Mouse (Mus musculus) urinary bladder, adult 2 months (tissue): ENCODE results near the gene Gm49403. TPM values are rescaled to one million over a fixed set of nuclear protein-coding genes. Genes with fewer than 3 reads are reported as not detected.
"Not testable (repeated sequence)": the region's sequence is repeated elsewhere in the genome, so short reads cannot be mapped to it uniquely, and the experiment has no call there.

Experiments
- DNase-seq: peaks from one replicate; pipeline ENCODE4 v3.0.0; 2022; ENCODE audit warnings: low spot score
- polyA plus RNA-seq: library from polyadenylated mRNA; depleted of rRNA; stranded (reverse); fragments of >200 nt; gene quantifications from 2 replicates; pipeline ENCODE4 v1.2.3, GENCODE M21; 2012; rRNA removed

Gene Gm49403
- not detected in 2 replicates for polyA plus RNA-seq

DNA sequence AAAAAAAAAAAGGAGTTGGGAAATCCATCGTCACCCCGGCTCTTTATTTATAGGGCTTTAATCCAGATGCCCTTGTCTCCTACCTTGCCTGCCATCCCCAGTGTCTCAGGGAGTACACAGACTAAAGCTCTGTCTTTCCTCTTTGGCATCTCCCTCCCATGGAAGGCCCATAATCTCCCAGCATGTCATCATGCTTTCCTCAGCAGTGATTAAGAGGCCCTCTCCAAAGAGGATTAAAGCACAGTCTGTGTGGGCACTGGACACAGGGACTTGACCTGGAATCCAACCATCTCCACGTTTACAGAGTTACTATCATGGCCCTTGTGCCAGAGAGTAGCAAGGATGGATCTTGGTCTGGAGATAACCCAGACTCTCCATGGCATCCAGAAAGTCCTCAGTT, at the start of gene Gm49403, which contains the start of gene Lbhd1:
Gene Gm49403, plus strand, starts transcription at position 315 of the 400 bp plus-strand sequence.
Gene Lbhd1, plus strand, starts transcription at position 117 of the 400 bp plus-strand sequence.
- DNase-seq = no peak

DNA sequence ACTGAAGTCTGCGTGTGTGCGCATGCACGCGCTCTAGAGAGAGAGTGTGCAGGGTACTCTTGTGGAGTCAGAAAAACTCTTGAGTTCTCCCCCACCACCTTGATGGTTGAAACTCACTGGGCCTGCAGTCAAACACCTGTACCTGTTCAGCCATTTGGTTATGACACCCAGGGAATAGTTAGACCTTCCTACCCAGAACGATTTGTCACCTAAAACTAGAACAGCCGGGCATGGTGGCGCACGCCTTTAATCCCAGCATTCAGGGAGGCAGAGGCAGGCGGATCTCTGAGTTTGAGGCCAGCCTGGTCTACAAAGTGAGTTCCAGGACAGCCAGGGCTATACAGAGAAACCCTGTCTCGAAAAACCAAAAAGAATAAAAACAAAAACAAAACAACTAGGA, 47.4 kb upstream of the Gm49403 start:
- DNase-seq = not testable (repeated sequence)

DNA sequence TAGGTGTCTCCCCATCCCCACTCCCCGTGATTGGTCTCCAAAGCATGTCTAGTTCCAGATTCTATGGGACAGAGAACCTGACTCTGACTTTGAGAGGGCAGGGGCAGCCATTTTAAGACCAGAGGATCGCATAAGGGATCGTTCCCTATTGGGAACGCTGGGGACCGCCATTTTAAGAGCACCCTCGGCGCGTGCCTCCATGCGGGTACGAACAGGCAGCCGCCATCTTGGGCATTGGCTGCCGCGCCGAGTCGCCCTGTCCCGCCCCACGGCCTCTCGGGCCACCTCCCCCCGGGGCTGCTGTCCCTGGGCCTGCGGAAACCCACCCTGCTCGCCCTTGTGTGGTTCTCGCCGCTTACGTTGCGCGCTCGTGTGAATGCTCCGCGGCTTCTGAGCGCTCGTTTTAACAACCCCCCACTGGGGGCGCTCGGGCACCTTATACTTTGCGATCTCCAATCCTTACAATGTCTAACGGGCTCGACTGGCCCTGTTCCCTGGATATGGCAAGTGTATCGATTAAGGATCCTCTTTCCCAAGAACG, 46.4 kb upstream of the Gm49403 start, which contains the start of gene Bscl2:
Gene Bscl2, plus strand, starts transcription at position 217 of the 541 bp plus-strand sequence.
- DNase-seq = peak; percentile 76

DNA sequence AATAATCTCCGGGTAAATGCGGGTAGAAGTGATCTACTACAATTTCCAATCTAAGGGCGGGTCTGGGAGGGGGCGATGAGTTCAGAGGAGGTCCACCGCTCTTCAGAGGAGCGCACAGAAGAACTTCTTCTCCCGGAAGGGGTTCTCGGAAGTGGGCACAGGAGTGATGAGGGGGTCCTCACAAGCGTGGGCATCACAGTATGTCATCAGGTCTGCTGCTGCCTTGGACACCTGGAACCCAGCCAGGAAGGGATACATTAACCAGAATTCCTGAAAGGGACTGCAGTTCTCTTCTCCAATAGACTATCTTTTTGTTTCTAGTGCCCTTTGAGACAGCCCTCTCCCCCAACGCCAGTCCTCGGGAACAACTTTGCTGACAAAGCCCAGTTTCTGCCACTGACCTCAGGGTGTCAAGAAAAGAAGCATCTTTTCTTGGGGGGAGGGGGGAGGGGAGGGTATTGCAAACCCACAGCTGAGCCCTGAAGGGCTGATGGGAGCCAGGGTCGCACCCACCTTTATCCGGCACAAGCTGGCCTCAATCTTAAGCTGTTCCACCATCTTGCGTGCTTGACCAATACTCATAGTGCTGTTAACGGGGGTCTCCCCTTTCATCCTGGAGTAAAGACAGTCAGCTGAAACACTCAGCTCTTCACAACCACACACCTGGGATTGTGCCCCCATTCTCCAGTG, 45.5 kb upstream of the Gm49403 start:
- no peak for DNase-seq

DNA sequence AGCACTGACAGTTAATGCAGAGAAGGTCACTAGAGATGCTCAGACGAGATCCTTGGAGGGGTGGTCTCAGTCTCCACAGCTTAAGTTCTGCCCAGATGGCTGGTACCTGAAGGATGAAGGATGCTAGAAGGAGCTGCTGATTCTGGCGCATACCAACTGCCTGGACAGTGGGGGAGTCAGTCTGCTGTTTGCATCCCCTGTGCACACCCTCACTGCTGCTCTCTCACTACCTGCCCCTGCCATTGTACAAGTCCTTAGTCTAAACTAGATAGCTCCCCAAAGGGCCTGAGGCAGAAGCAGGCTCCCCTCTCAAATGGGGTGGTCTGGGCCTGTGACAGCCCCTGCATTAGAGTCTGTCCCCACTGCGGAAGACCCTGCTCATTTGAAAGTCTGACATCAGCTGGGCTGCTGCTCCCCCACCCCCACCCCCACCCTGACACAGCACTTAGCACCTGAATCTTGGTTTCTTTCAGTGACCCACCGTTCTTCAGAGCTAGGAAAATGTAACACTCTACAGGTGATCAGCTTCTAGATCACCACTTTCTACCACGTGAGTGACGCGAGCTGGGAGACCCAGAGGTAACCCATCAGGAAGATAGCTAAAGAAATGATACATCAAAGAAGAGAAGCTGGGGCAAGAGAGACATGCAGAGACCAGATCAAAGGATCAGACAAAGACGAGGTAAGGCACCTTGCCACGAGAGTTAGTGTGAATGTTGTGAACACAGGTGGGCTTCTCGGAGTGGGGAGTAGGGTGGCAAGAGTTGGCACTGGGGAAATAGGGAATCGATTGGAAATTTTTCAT, 44.4 kb upstream of the Gm49403 start, which contains the start of gene Gng3:
Gene Gng3, minus strand, starts transcription at position 92 of the 805 bp plus-strand sequence.
- no peak for DNase-seq

DNA sequence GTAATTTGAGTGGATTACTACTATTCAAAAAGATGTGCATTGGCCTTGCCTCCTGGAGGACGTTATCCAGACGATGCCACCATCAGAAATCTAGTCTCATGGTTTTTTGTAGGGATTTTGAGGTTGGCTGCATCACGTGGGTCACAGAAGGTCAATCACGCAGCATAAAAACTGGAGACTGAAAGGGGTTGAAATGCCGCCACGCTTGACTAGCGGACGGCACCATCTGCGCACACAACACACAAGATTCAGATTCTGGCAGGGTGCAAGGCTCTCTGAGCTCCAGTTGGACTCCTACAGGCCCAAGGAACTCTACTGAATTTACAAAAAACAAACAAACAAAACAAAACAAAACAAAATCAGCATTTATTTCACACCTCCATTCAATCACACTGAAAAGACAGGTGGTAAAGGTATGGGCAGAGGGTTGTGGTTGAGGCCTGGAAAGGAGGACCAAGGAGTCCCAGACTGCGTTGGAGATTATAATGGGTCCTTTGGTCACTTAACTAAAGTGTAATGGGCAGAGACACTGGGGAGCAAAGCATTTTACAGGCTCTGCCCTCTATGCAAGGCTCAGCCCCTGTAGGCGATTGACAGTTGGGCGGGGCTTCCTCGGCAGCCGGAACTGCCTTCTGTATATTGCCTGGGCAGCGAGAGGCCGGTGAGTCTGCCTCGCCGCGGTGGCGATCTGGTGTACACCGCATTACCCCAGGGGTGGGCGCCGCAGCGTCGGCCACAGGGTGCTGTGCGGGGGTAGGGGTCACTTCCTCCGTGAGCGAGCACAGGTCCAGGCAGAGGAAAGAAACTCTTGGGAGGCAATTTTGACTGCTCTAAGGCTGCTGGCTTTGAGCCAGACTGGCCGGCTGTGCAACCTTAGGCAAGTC, 43.6 kb upstream of the Gm49403 start:
- peak; percentile 68 for DNase-seq

DNA sequence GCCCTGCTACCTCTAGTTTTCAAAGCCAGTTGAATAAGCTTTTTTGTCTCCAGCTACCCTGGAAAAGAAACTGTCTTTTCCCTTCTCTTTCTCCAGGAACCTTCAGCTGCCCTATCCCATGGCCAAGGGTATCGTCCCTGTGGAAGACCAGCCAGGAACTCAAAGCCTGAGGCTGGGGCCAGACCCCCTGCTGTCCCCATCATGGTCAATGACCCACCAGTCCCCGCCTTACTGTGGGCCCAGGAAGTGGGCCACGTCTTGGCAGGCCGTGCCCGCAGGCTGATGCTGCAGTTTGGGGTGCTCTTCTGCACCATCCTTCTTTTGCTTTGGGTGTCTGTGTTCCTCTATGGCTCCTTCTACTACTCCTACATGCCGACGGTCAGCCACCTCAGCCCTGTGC, 42.7 kb upstream of the Gm49403 start:
- DNase-seq = no peak

DNA sequence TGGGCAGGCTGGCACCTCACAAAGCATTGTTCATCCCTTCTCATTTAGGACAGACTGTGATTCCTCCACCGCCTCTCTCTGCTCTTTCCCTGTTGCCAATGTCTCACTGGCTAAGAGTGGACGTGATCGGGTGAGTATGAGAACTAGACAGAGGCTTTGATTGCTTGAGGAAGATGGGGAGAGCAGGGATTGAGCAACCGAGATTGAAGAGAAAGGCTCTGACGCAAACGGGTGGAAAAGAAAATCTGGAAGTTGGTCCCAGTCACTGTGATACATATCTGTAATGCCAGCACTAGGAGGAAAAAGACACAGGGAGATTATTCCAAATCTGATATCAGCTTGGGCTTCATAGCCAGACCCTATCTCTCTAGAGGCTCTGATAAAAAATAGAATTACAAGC, 40.8 kb upstream of the Gm49403 start:
- no peak for DNase-seq

DNA sequence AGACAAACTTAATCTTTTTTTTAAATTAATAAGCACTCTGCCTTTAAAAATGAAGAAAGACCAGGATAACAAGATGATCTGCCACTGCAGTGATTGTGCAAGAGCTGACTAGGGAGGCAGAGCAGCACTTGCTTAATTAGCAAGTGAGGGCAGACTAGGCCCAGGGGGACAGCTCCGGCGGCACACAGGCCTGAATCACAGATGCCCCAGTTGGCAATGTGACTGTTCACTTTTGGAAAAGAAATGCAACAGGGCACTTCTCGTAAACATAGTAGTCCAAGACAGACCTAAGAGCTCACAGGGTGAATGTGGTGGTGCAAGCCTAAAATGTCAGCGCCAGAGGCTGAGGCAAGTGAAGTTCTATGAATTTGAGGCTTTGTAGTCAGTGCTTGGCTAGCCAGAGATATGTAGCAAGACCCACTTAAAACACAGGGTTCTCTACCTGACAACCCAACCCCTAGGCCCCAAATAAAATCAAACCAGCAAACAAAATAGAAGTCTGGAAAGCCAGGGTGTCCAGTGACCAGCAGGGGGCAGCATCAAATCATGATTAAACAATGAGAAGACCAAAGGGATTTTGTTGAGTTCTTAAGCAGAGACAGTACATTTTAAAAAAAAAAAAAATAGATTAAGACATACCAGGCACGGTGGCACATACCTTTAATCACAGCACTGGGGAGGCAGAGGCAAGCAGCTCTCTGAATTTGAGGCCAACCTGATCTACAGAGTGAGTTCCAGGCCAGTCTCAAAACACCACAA, 39.2 kb upstream of the Gm49403 start:
- no peak for DNase-seq

DNA sequence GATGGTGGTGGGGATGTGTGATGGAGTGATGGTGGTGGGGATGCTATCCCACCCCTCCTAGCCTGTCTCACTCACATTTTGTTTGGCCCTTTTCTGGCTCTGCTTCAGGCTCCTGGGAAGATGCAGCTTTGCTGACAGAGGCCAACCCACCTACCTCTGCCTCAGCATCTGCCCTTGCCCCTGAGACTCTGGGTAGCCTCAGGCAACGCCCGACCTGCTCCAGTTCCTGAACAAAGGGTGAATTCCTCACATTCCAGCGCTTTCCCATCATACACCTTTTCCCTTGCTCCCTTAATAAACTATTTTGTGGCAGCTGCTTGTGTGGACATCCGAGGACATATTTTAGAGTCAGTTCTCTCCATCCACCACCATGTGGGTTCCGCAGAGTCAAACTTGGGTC, 35.4 kb upstream of the Gm49403 start:
- DNase-seq = no peak

DNA sequence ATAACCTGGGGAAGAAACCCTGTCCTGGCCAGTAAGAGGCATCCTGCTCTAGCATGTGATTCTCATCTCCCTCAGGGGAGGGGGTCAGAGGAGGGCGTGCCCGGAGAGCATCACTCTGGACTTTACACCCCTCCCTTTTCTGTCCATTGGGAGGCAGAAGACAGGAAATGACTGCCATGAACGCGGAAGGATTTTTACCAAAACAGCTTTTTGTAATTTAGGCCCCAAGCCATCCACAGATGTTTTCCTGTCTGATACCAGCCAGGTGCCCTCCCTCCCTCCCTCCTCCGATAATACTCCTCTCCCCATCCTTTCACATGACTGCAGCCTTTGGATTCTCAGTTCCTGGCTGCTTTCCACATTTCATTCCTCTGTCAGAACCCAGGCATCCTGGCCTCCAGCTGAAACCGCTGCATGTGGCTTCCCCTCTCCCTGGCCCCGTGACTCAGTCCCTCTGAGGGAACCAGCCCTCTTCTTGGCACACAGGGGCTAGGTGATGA, 33.3 kb upstream of the Gm49403 start, which contains the start of gene Lrrn4cl:
Gene Lrrn4cl, plus strand, starts transcription at position 367 of the 500 bp plus-strand sequence.
- DNase-seq = no peak

DNA sequence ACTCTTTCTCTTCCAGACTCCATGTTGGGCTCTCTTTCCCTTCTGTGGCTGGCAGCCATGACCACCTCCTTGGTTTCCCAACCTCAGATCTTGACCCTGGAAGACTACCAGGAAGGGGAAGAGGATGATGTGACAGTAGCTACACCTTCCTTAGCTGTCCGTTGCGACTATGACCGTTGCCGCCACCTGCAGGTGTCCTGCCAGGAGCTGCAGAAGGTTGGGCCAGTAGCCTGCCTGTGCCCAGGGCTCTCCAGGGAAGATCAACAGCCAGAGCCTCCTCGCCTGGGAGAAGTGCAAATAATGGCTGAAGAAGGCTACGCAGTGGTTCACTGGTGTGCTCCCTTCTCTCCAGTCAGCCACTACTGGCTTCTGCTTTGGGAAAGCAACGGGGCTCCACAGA, 32.1 kb upstream of the Gm49403 start:
- no peak for DNase-seq

DNA sequence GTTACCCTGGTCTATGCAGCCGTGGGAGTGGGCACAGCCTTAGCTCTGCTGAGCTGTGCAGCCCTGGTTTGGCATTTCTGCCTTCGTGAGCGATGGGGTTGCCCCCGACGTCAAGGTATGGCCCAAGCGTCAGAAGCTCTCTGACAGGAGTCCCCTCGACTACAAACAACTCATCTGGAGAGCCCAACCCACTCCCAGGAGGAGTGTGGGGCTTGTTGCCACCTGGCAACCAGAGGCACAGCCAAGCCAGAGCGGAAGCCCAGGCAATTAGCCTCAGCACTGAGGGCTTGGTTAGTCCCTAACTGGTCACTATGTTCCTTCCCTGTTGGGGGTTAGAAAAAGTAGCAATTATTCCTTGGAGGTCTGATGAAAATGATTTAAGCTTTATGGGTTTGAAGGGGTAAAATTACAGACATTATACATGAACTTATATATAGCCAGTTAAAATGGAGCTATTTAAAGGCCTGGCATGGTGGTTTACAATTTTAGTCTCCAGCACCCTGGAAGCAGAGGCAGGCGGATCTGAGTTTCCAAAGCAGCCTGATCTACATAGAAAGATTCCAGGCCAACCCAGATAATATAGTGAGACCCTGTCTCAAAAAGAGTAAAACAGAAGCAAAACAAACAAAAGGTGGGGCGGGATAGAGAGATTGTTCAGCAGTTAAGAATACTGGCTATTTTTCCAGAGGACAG, 31.3 kb upstream of the Gm49403 start:
- no peak for DNase-seq

DNA sequence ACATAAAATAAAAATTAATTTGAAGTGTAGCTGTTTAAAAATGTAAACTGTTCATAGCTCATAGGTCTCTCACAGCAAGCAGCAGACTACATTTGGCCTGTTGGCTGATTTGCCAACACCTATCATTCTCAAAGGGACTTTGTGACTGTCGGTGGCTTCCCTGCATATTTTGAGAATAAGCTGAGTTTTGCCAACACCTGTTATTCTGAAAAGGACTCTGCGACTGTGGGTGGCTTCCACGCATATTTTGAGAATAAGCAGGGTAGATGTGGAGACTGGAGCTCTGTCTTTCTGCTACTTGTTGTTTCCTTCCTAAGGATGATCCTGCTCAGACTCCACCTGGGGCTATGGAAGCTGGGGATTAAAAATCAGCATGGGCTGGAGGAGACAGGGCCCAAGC, 30.6 kb upstream of the Gm49403 start:
- no peak for DNase-seq

DNA sequence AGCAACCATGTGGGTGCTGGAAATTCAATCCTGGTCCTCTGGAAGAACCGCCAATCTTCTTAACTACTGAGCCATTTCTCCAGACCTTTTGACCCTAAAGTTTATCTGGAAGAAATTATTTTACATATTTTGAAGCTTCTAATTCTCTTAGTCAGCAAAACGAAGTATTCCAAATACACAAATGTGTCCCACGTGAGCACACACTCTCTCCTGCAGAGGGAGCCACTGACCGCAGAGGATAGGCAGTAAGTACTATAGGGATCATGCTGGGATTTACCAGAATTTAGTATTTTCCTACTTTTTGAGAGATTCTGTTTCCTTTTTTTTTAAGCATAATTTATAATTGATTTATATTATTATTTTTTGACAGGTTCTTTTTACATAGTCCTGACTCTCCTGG, 26.0 kb upstream of the Gm49403 start:
- DNase-seq = no peak

DNA sequence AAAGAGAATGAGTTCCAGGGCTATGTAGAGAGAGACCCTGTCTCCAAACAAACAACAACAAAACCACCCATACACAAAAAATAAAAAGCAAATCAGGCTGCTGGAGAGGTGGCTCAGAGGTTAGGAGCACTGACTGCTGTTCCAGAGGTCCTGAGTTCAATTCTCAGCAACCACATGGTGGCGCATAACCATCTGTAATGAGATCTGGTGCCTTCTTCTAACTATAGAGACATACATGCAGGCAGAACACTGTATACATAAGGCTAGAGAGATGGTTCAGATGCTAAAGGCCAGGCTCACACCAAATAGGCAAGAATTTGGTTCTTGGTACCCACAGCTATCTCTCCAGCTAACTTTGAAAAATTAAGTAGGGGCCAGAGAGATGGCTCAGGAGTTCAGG, 24.7 kb upstream of the Gm49403 start:
- no peak for DNase-seq

DNA sequence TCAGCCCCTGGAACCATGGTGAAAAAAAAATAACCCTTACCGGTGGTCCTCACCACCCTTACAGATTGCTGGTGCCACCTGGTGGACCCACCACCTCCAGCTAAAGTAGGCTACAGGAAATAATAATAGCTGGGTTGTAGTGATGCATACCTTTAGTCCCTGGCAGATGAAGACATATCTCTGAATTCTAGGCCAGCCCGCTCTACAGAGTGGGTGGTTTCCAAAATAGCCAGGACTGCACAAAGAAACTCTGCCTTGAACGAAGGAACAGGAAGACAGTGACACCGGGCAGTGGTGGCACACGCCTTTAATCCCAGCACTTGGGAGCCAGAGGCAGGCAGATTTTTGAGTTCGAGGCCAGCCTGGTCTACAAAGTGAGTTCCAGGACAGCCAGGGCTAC, 19.5 kb upstream of the Gm49403 start:
- no peak for DNase-seq

DNA sequence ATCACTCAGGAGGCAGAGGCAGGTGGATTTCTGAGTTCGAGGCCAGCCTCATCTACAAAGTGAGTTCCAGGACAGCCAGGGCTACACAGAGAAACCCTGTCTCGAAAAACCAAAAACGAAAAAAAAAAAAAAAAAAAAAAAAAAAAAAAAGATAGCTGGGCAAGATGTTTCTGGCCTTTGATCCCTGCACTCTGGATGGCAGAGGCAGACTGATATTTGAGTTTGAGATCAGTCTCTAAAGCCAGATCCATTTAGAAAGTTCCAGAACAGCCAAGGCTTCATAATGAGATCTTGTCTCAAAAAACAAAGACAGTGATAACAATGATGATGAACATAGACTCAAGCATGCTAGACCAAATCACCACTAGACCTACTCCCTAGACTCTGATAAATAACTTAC, 13.3 kb upstream of the Gm49403 start:
- DNase-seq = not testable (repeated sequence)

DNA sequence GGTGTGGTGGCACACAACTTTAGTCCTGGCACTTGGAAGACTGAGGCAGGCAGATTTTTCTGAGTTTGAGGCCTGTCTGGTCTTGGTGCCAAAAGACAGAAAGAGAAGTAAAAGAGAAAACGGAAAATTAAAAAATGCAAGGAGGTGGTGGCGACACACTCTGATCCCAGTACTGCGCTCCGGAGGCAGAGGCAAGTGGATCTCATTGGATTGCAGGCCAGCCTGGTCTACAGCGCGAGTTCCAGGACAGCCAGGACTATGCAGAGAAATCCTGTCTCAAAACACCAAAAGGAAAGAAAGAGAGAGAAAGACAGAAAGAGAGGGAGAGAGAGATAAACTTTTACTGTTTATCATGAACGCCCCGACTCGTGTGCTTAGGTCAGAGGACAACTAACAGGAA, 12.9 kb upstream of the Gm49403 start:
- DNase-seq = no peak
